Mouse (Mus musculus) ovary, postnatal 14 days (tissue): Measurements from ENCODE around the gene Zfp367.

Experiments
- DNase-seq: peaks from one replicate; pipeline ENCODE4 v3.0.0; 2022; ENCODE audit warnings: low spot score

Zfp367 gene

GRCm38 (mm10) chr13:64153083-64153682 is at the start of gene Zfp367:
Zfp367 (minus strand) TSS chr13:64153202.
- peak; percentile 93 for DNase-seq

GRCm38 (mm10) chr13:64200911-64201310 is 47.9 kb upstream of the Zfp367 start:
- no peak for DNase-seq

GRCm38 (mm10) chr13:64198310-64198709 is 45.3 kb upstream of the Zfp367 start:
- DNase-seq: no peak

- no peak for DNase-seq
Observed at GRCm38 (mm10) chr13:64197899-64198298, 44.9 kb upstream of the Zfp367 start.

- DNase-seq: no peak
Observed at GRCm38 (mm10) chr13:64187065-64187464, 34.1 kb upstream of the Zfp367 start.

- no peak for DNase-seq
Observed at GRCm38 (mm10) chr13:64186516-64186915, 33.5 kb upstream of the Zfp367 start.

- DNase-seq: no peak
Observed at GRCm38 (mm10) chr13:64185586-64185985, 32.6 kb upstream of the Zfp367 start.

- DNase-seq: no peak
Observed at GRCm38 (mm10) chr13:64185176-64185575, 32.2 kb upstream of the Zfp367 start.

GRCm38 (mm10) chr13:64184361-64184760 is 31.4 kb upstream of the Zfp367 start:
- DNase-seq: no peak

GRCm38 (mm10) chr13:64183583-64183982 is 30.6 kb upstream of the Zfp367 start:
- no peak for DNase-seq

- DNase-seq: no peak
Observed at GRCm38 (mm10) chr13:64182091-64182490, 29.1 kb upstream of the Zfp367 start.

- DNase-seq: peak; percentile 67
Observed at GRCm38 (mm10) chr13:64180888-64181287, 27.9 kb upstream of the Zfp367 start.

- no peak for DNase-seq
Observed at GRCm38 (mm10) chr13:64180300-64180699, 27.3 kb upstream of the Zfp367 start.

GRCm38 (mm10) chr13:64178746-64179652 is 26.0 kb upstream of the Zfp367 start:
- DNase-seq: no peak

- DNase-seq: no peak
Observed at GRCm38 (mm10) chr13:64178000-64178399, 25.0 kb upstream of the Zfp367 start.

- DNase-seq: no peak
Observed at GRCm38 (mm10) chr13:64169746-64170145, 16.7 kb upstream of the Zfp367 start.

GRCm38 (mm10) chr13:64163147-64163715 is 10.2 kb upstream of the Zfp367 start:
- no peak for DNase-seq

GRCm38 (mm10) chr13:64162626-64163025 is 9.6 kb upstream of the Zfp367 start:
- no peak for DNase-seq

GRCm38 (mm10) chr13:64161916-64162611 is 9.1 kb upstream of the Zfp367 start:
- DNase-seq: no peak

- DNase-seq: peak; percentile 96
Observed at GRCm38 (mm10) chr13:64161548-64161915, 8.5 kb upstream of the Zfp367 start, which contains the start of gene Habp4. Habp4 (plus strand) TSS chr13:64161824.

GRCm38 (mm10) chr13:64156966-64157365 is 4.0 kb upstream of the Zfp367 start:
- DNase-seq: no peak

- DNase-seq: no peak
Observed at GRCm38 (mm10) chr13:64155171-64155571, 2.2 kb upstream of the Zfp367 start.
